Mouse (Mus musculus): Measurements from ENCODE around the gene Asap2.

DNA sequence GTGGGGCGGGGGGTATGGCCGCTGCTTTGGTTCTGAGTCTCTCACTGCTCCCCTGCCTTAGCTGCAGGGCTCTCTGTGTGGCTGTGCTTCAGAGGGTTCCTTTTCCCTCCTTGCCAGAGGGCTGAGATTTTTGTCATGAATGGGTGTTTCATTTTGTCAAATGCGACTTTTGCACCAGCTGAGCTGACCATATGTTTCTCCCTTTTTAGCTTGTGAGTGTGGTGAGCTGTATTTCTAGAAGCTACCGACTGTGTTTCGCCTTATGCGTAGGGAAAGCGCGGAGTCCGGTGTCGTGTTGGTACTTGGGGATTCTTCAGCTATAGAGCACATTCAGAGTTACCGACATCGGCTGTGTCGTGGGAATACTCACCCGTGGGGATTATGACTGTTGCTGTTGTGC, 149.9 kb downstream of the Asap2 start:
- TF ChIP-seq POLR2A (IDR thresholded peaks at IDR 0.05; ENCODE audit: control insufficient read depth, low read depth, low read length) = no peak
- TF ChIP-seq CTCF (IDR thresholded peaks at IDR 0.05; ENCODE audit: control insufficient read depth, insufficient read depth, insufficient replicate concordance, low read depth, low read length) = no peak
